ENCODE assay signal across 26 mouse cellular contexts in the genomic region with DNA sequence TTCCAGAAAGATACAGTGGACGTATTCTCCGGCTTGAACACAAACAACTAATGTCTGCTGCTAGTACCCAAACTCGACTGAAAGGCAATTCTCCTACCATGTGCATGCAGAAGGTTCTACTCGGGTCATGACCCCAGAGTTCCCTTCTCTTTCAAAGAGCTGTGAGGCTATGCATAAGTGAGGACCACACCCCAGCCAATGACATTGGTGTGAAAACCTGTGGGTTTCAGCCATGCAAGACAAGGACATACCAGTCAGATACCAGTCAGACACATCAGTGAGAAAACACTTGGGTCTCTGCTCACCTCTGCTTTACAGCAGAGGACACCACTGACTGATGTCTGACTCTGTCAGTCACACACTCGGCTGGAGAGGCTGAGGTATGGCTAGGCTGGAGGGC.
"Had no signal": no experiment of that assay in that cellular context is flagged by ENCODE, and none has a peak within 500 bp of the region (broad histone marks: within the 10 kb centered on the region; RNA-seq: fewer than 3 reads in every experiment).

No protein-coding gene starts in this region.

- H3K9me3 ChIP-seq: heart, embryonic 10.5 days; heart, embryonic 12.5 days; intestine, embryonic 15.5 days; kidney, embryonic 15.5 days; limb, embryonic 10.5 days; limb, embryonic 12.5 days; liver, embryonic 12.5 days had no signal

- H3K4me2 ChIP-seq: heart, embryonic 12.5 days; hindbrain, embryonic 14.5 days; intestine, embryonic 15.5 days; kidney, embryonic 15.5 days; limb, embryonic 12.5 days; liver, embryonic 12.5 days had no signal

- DNase-seq: gastrocnemius, adult 2 months; gastrocnemius, postnatal 10 days; gastrocnemius, postnatal 25 days; heart, adult 18-20 months; heart, postnatal 10 days; heart, postnatal 4 days; kidney, adult 11 months; kidney, adult 2 months; kidney, adult 9 months; kidney, postnatal 14 days; kidney, postnatal 36 days; liver had no signal

- H3K36me3 ChIP-seq: heart, embryonic 10.5 days; heart, embryonic 12.5 days; intestine, embryonic 15.5 days; kidney, embryonic 15.5 days; limb, embryonic 10.5 days; limb, embryonic 12.5 days; liver, embryonic 12.5 days had no signal

- H3K27me3 ChIP-seq: intestine, embryonic 15.5 days; kidney, embryonic 15.5 days; limb, embryonic 12.5 days; liver, embryonic 12.5 days had no signal

- H3K27ac ChIP-seq: gastrocnemius, adult 2 months; heart, embryonic 10.5 days; hindbrain, embryonic 14.5 days; intestine, embryonic 15.5 days; kidney, embryonic 15.5 days; kidney, postnatal 0 days; layer of hippocampus, adult 2 months; left cerebral cortex, adult 2 months; limb, embryonic 10.5 days; limb, embryonic 12.5 days; liver, embryonic 12.5 days; liver, embryonic 14.5 days had no signal

- ATAC-seq: hindbrain, embryonic 16.5 days; inflammation-experienced regulatory T-cells, adult 6 months; intestine, embryonic 15.5 days; liver, embryonic 12.5 days had no signal

- H3K4me1 ChIP-seq: heart, embryonic 12.5 days; liver, embryonic 12.5 days had no signal

- H3K4me3 ChIP-seq: gastrocnemius, adult 2 months; heart, embryonic 10.5 days; heart, embryonic 12.5 days; intestine, embryonic 15.5 days; kidney, embryonic 15.5 days; layer of hippocampus, adult 2 months; left cerebral cortex, adult 2 months; limb, embryonic 10.5 days; limb, embryonic 12.5 days; liver, embryonic 12.5 days had no signal

- H3K9ac ChIP-seq: heart, embryonic 12.5 days; hindbrain, embryonic 14.5 days; intestine, embryonic 15.5 days; kidney, embryonic 15.5 days; limb, embryonic 12.5 days; liver, embryonic 12.5 days; liver, embryonic 14.5 days had no signal
